In the genomic region with DNA sequence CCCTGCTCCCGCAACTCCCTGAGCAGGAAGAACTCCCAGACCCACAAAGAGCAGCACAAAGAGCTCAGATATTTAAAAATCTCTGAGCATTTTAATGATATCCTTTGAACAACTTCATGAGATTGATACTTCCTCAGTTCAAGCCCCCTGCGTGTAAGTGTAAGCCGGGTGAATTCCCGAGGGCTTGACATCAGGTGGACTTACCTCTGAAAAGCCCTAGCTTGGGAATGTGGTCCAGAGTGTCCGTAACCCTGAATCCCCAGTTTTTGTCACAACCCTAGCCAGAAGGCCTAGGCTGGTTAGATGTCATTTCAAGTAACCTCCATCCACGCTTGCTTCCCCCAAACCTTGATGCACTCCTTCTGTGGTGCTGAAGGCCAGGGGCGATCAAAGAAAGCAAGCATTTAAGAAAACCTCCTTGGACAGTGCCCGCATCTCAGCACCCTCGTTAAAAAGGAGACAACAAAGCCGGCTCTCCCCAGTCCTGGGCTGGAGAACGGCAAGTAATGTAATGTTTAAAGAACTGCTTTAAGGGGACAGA, we compare ENCODE assay signal across 8 mouse cellular contexts. TPM values are rescaled to one million over a fixed set of nuclear protein-coding genes. Genes with fewer than 3 reads are reported as not detected.
DNase-seq lines count a peak whose midpoint lies in the region; ATAC-seq and TF ChIP-seq lines count a peak whose summit lies in the region.

No protein-coding gene starts in this region.

- DNase-seq in heart, adult 2 months = peak in 1 of 2 experiments; percentile 32
- DNase-seq in heart, postnatal 36 days = no peak
- no peak for DNase-seq in right cerebral cortex, adult 2 months (ENCODE audit: low spot score in 2 of 2)
- no peak for DNase-seq in retina, embryonic 14.5 days (ENCODE audit: low spot score)
- no peak for DNase-seq in retina, postnatal 1 day

- H3K27ac ChIP-seq in heart, adult 2 months = peak overlapping the region; percentile 75
- H3K27ac ChIP-seq in forebrain, embryonic 15.5 days (replicated peaks) = peak overlapping the region; percentile 79
- 0 out of 2 replicates have a peak overlapping the region, but pooled peaks have one; percentile 39 for H3K27ac ChIP-seq in liver, embryonic 12.5 days

- H3K4me1 ChIP-seq in heart, adult 2 months (ENCODE audit: control insufficient read depth, insufficient read depth, low read length) = peaks cover 5% of the 10 kb centered on the region
- peaks cover 17% of the 10 kb centered on the region for H3K4me1 ChIP-seq in forebrain, embryonic 15.5 days
- H3K4me1 ChIP-seq in liver, embryonic 12.5 days = peaks cover 40% of the 10 kb centered on the region

- ATAC-seq in CD4-positive, CD25-positive, alpha-beta regulatory T cell, adult 4 months = peak; percentile 2
- peak; percentile 24 for ATAC-seq in forebrain, embryonic 15.5 days (replicated peaks)
- no peak for ATAC-seq in liver, embryonic 12.5 days

- H3K9ac ChIP-seq in heart, adult 2 months (ENCODE audit: low read depth, low read length) = peak overlapping the region; percentile 27; the same call in 1 of the 2 replicates
- H3K9ac ChIP-seq in forebrain, embryonic 15.5 days (replicated peaks) = peak overlapping the region; percentile 54
- no peak overlapping the region for H3K9ac ChIP-seq in liver, embryonic 12.5 days

- no peaks in the 10 kb centered on the region for H3K79me2 ChIP-seq in heart, adult 2 months (replicated peaks; ENCODE audit: control insufficient read depth, insufficient read depth, low read length)

- H3K36me3 ChIP-seq in heart, adult 2 months (ENCODE audit: control insufficient read depth, insufficient read depth, low read length) = no peaks in the 10 kb centered on the region
- no peaks in the 10 kb centered on the region for H3K36me3 ChIP-seq in forebrain, embryonic 15.5 days
- H3K36me3 ChIP-seq in liver, embryonic 12.5 days = peaks cover 9% of the 10 kb centered on the region

- no peak for TF ChIP-seq CTCF in heart, adult 2 months (IDR thresholded peaks at IDR 0.05)

- H3K4me2 ChIP-seq in forebrain, embryonic 15.5 days (replicated peaks) = peak overlapping the region; percentile 66
- peak overlapping the region; percentile 80 for H3K4me2 ChIP-seq in liver, embryonic 12.5 days

- H3K4me3 ChIP-seq in heart, adult 2 months = peak overlapping the region; percentile 71
- H3K4me3 ChIP-seq in forebrain, embryonic 15.5 days = peak overlapping the region; percentile 71
- peak overlapping the region; percentile 84 for H3K4me3 ChIP-seq in liver, embryonic 12.5 days

- WGBS in heart, adult 2 months = 41% methylated on average over 11 of the region's 11 CpGs
- WGBS in forebrain, embryonic 15.5 days = 35% methylated on average over 11 of the region's 11 CpGs
- 57% methylated on average over 11 of the region's 11 CpGs for WGBS in liver, embryonic 12.5 days (ENCODE audit: insufficient replicate concordance)

- intact Hi-C loops in heart, adult 2 months (cut with DNase I) = loop anchor here (1.0 to 10.0 kb wide), 3 partner anchors 20 to 1604 kb away; no protein-coding TSS in a partner anchor
- intact Hi-C loops in heart, postnatal 36 days (cut with DNase I) = loop anchor here (2.0 to 5.0 kb wide), 2 partner anchors 18 to 122 kb away; no protein-coding TSS in a partner anchor

- no peak for TF ChIP-seq EP300 in heart, adult 2 months (IDR thresholded peaks at IDR 0.05; ENCODE audit: insufficient read depth, low read depth, low read length)

- TF ChIP-seq POLR2A in heart, adult 2 months (IDR thresholded peaks at IDR 0.05; ENCODE audit: insufficient read depth, low read depth, low read length) = no peak

- H3K9me3 ChIP-seq in forebrain, embryonic 15.5 days = no peaks in the 10 kb centered on the region
- no peaks in the 10 kb centered on the region for H3K9me3 ChIP-seq in liver, embryonic 12.5 days (replicated peaks)

- no peaks in the 10 kb centered on the region for H3K27me3 ChIP-seq in heart, adult 2 months (ENCODE audit: control insufficient read depth, insufficient read depth, low read length)
- H3K27me3 ChIP-seq in forebrain, embryonic 15.5 days = no peaks in the 10 kb centered on the region
- H3K27me3 ChIP-seq in liver, embryonic 12.5 days (replicated peaks) = peaks cover 14% of the 10 kb centered on the region

RNA-seq across cellular contexts. Expression of gene Urb1, which starts 0.6 kb away (rescaled TPM):
- total RNA-seq in heart, adult 2 months (2021) = 1 to 10 TPM; 5.5 to 6.1 TPM
- polyA plus RNA-seq in heart, adult 2 months (2012; rRNA removed) = 2.6 and 3.0 TPM in 2 replicates
- 1 to 10 TPM; 6.1 to 6.6 TPM for total RNA-seq in heart, postnatal 36 days (2021)
- polyA plus RNA-seq in CD4-positive, CD25-positive, alpha-beta regulatory T cell, adult 4 months (2017; shearing (Covaris generic)) = 1 to 10 TPM; 3.5 to 4.2 TPM
- 10.0 and 11.8 TPM in 2 replicates for polyA plus RNA-seq in forebrain, embryonic 15.5 days (2015; fragmentation: Nextera tagmentation; extraction: Ambion mirVana)
- 9.7 and 10.3 TPM in 2 replicates for polyA plus RNA-seq in liver, embryonic 12.5 days (2016; fragmentation: Nextera tagmentation; extraction: Ambion mirVana)

RNA-seq across cellular contexts. Expression of gene Eva1c, which starts 15.7 kb away (rescaled TPM):
- total RNA-seq in heart, adult 2 months (2021) = 1 to 10 TPM; 1.3 to 2.1 TPM
- polyA plus RNA-seq in heart, adult 2 months (2012; rRNA removed) = 0.92 and 1.6 TPM in 2 replicates
- 1 to 10 TPM; 1.1 to 1.4 TPM for total RNA-seq in heart, postnatal 36 days (2021)
- not detected for polyA plus RNA-seq in CD4-positive, CD25-positive, alpha-beta regulatory T cell, adult 4 months (2017; shearing (Covaris generic))
- polyA plus RNA-seq in forebrain, embryonic 15.5 days (2015; fragmentation: Nextera tagmentation; extraction: Ambion mirVana) = 6.4 and 6.5 TPM in 2 replicates
- polyA plus RNA-seq in liver, embryonic 12.5 days (2016; fragmentation: Nextera tagmentation; extraction: Ambion mirVana) = 0.11 and 0.30 TPM in 2 replicates
